Mouse (Mus musculus) stomach, embryonic 14.5 days (tissue): ENCODE data around the gene Wee1. TPM values are rescaled to one million over a fixed set of nuclear protein-coding genes. Genes with fewer than 3 reads are reported as not detected.
"Not testable (repeated sequence)": the region's sequence is repeated elsewhere in the genome, so short reads cannot be mapped to it uniquely, and the experiment has no call there.

ENCODE experiments used
- ATAC-seq: fragments of 200-750 bp; cut with Nextera tagmentation; 2 replicates; pipeline ENCODE4 v1.8.0; 2017; ENCODE audit warnings: low read depth, moderate TSS enrichment; ENCODE audit not compliant: insufficient number of reproducible peaks, insufficient read depth, low FRiP score
- H3K27ac ChIP-seq: fragments of 300-500 bp; sonication (generic); 2 replicates; pipeline ENCODE4 v1.5.1; 2014; ENCODE audit warnings: mild to moderate bottlenecking, low read length, moderate library complexity, mixed read lengths
- H3K27me3 ChIP-seq: fragments of 300-500 bp; sonication (generic); 2 replicates; pipeline ENCODE4 v1.6.1; 2014; ENCODE audit warnings: low read length, control low read depth, mixed read lengths; ENCODE audit not compliant: control insufficient read depth, insufficient read depth
- H3K36me3 ChIP-seq: fragments of 300-500 bp; sonication (generic); 2 replicates; pipeline ENCODE4 v1.6.1; 2014; ENCODE audit warnings: mild to moderate bottlenecking, control low read depth, low read length, moderate library complexity, mixed read lengths; ENCODE audit not compliant: control insufficient read depth, insufficient read depth
- H3K4me1 ChIP-seq: fragments of 300-500 bp; sonication (generic); 2 replicates; pipeline ENCODE4 v1.6.1; 2014; ENCODE audit warnings: low read length, control low read depth, mixed read lengths; ENCODE audit not compliant: control insufficient read depth, insufficient read depth
- H3K4me2 ChIP-seq: fragments of 300-500 bp; sonication (generic); replicated peaks from 2 replicates; pipeline ENCODE4 v1.6.1; 2014; ENCODE audit warnings: low read depth, low read length, control low read depth
- H3K4me3 ChIP-seq: fragments of 300-500 bp; sonication (generic); 2 replicates; pipeline ENCODE4 v1.5.1; 2014; ENCODE audit warnings: low read depth, low read length, control low read depth
- H3K9ac ChIP-seq: fragments of 300-500 bp; sonication (generic); replicated peaks from 2 replicates; pipeline ENCODE4 v1.6.1; 2014; ENCODE audit warnings: low read depth, mild to moderate bottlenecking, control low read depth, low read length, moderate library complexity, mixed read lengths
- H3K9me3 ChIP-seq: fragments of 300-500 bp; sonication (generic); 2 replicates; pipeline ENCODE4 v1.6.1; 2016; ENCODE audit warnings: low read depth, low read length, control low read depth; ENCODE audit not compliant: control insufficient read depth
- WGBS: fragments of 180-500 bp; shearing (Covaris S2); extraction: QIAGEN DNeasy Blood & Tissue Kit; methylation state at CpG from one replicate; pipeline ENCODE4 v1.1.7; 2014; 5-methylcytosine and 5-hydroxymethylcytosine counted together
- polyA plus RNA-seq: library from polyadenylated mRNA; unstranded; fragments of >200 nt; fragmentation: Nextera tagmentation; extraction: Ambion mirVana; gene quantifications from 2 replicates; pipeline ENCODE4 v1.2.1, GENCODE M21; 2014

Gene Wee1
- polyA plus RNA-seq, 1 experiment from 2014 or later = 38.7 TPM

DNA sequence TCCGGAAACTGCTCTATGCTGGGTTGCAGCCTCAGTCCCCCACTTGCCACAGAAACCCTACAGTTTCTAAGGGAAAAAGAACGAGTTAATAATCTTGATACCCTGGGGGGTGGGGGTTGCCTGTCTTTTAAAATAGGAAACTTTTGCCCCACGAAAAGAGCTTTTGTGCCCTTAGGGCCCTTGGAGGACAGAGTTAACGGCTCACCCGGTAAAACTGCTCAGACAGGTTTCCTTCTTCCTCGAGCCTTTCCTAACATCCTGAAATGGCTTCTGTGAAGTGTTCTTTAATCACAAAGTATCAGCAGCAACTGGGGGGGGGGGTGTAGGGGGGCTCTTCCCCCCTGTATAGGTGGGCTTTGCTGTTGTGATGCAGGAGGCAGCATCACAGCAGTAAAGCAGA is 21.0 kb upstream of the Wee1 start:
- H3K27me3 ChIP-seq = no peaks in the 10 kb centered on the region
- no peaks in the 10 kb centered on the region for H3K4me1 ChIP-seq
- H3K36me3 ChIP-seq = peaks cover 5% of the 10 kb centered on the region; the same call in 1 of the 2 replicates
- H3K27ac ChIP-seq = peak overlapping the region; percentile 56; the same call in 1 of the 2 replicates
- ATAC-seq = no peak
- 37% methylated on average over 6 of the region's 6 CpGs for WGBS
- no peak overlapping the region for H3K4me3 ChIP-seq
- no peak overlapping the region for H3K9ac ChIP-seq
- no peak overlapping the region for H3K4me2 ChIP-seq
- no peaks in the 10 kb centered on the region for H3K9me3 ChIP-seq

DNA sequence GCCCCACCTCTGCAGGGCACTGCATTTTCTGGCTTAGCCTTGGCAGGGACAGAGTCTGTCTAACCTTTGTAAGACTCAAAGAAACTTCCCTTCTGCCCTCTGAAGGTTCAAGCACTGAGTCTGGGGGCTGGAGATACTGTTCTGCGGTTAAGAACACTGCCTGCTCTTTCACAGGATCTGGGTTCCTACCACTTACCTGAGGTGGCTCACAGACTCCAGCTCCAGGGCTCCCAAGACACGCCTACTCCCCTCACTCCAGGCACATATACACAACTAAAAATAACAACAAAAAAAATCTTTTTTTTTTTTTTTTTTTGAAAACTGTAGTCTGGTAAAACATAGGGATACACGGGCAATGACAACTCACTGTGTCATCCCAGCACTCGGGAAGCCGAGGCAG is 20.6 kb upstream of the Wee1 start:
- Histone ChIP-seq H3K4me2 (no peak overlapping the region), H3K9me3 (no peaks in the 10 kb centered on the region), H3K27ac (peak overlapping the region; percentile 56; the same call in 1 of the 2 replicates), H3K36me3 (peaks cover 1% of the 10 kb centered on the region; the same call in 1 of the 2 replicates), H3K4me3 (no peak overlapping the region), H3K4me1 (no peaks in the 10 kb centered on the region), H3K27me3 (no peaks in the 10 kb centered on the region), H3K9ac (no peak overlapping the region)
- ATAC-seq = no peak
- 72% methylated on average over 5 of the region's 5 CpGs for WGBS

DNA sequence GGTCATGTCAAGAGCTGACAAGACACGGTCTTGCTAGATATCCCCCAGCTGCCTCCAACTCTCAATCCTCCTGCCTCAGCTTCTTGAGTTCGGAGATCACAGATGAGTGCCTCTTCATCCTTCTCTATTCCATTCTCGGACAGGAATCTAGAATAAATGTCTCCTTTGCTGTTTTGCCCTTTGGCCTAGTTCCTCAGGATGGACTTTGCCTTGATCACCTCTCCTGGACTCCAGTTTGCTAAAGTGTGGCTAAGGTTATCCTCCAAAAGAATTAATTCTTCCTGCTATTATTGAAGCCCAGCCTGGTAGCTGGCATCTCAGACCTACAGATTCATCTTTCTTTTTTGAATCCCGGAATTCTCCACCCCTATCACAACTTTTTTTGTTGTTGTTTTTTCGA is 16.8 kb upstream of the Wee1 start:
- no peak for ATAC-seq
- Histone ChIP-seq H3K4me2 (no peak overlapping the region), H3K36me3 (no peaks in the 10 kb centered on the region), H3K27ac (no peak overlapping the region), H3K9me3 (no peaks in the 10 kb centered on the region), H3K4me1 (peaks cover 11% of the 10 kb centered on the region; the same call in 1 of the 2 replicates), H3K27me3 (no peaks in the 10 kb centered on the region), H3K4me3 (no peak overlapping the region), H3K9ac (no peak overlapping the region)
- 86% methylated on average over 5 of the region's 5 CpGs for WGBS

DNA sequence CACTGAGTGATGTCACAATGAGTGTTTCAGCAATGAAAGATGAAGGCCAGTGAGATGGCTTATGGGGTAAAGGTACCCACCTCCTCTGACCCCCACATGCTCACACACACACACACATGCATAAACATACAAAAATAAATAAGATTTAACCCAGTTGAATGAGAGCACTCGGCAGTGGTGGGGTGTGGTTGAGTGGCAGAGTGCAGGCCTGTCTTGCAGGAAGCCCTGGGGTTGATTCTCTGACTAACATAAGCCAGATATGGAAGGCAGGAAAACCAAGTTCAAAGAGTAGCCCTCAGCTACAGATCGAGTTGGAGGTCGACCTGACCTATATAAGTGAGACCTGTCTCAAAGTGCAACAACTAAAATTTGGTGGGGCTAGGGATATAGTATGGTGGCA is 15.2 kb upstream of the Wee1 start:
- H3K27me3 ChIP-seq = no peaks in the 10 kb centered on the region
- no peak overlapping the region for H3K4me2 ChIP-seq
- H3K9me3 ChIP-seq = no peaks in the 10 kb centered on the region
- no peaks in the 10 kb centered on the region for H3K36me3 ChIP-seq
- no peak for ATAC-seq
- H3K27ac ChIP-seq = no peak overlapping the region
- peaks cover 11% of the 10 kb centered on the region; the same call in 1 of the 2 replicates for H3K4me1 ChIP-seq
- no peak overlapping the region for H3K9ac ChIP-seq
- no peak overlapping the region for H3K4me3 ChIP-seq
- 58% methylated on average over 3 of the region's 3 CpGs for WGBS

DNA sequence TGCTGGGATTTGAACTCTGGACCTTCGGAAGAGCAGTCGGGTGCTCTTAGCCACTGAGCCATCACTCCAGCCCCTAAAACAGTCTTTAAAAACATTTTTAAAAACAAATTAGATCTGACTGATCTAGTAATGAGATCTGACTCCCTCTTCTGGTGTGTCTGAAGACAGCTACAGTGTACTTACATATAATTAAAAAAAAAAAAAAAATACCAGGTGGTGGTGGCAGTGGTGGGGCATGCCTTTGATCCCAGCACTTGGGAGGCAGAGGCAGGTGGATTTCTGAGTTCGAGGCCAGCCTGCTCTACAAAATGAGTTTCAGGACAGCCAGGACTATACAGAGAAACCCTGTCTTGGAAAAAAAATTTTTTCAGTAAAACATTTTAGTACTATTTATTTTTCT is 13.3 kb upstream of the Wee1 start:
- H3K4me2 ChIP-seq, ATAC-seq, H3K27me3 ChIP-seq, H3K4me3 ChIP-seq, H3K9me3 ChIP-seq, H3K9ac ChIP-seq, H3K36me3 ChIP-seq: not testable (repeated sequence)
- Histone ChIP-seq H3K4me1 (peaks cover 11% of the 10 kb centered on the region; the same call in 1 of the 2 replicates), H3K27ac (peak overlapping the region; percentile 82; the same call in 1 of the 2 replicates)
- WGBS = 93% methylated on average over 3 of the region's 3 CpGs

DNA sequence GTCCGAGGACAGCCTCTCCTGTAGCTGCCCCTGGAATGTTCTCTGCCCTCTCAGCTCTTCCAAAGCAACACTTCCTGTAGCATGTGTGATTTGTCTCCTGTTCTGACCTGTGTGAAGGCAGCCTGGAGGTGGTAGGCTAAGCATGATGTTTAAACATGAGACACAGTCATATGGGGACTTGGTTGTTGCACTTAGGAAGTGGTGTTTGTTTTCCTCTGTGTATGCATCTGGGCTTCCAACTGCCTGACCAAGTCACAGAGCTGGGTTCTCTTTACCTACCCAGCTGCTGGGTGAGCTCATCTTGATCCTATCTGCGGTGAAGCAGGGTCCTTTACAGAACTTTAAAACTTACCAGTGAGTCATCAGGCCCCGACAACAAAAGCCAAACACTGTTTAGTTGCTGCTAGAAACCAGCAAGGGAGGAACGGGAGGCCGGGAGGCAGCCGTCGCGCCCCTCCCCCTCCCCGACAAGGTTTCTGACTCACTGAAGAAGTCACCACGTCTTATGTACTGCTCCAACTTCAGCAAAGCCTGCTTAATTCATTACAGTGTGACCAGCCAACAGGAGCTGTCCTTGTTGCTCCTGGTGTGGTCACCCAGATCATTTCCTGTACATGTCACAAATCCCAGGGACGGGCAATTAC is 12.8 kb upstream of the Wee1 start:
- ATAC-seq = peak; percentile 55; the same call in 1 of the 2 replicates
- no peaks in the 10 kb centered on the region for H3K36me3 ChIP-seq
- H3K4me2 ChIP-seq = peak overlapping the region; percentile 32
- H3K4me1 ChIP-seq = peaks cover 11% of the 10 kb centered on the region; the same call in 1 of the 2 replicates
- no peaks in the 10 kb centered on the region for H3K27me3 ChIP-seq
- H3K27ac ChIP-seq = peak overlapping the region; percentile 82; the same call in 1 of the 2 replicates
- H3K9me3 ChIP-seq = no peaks in the 10 kb centered on the region
- WGBS = 10% methylated on average over 11 of the region's 11 CpGs
- no peak overlapping the region for H3K4me3 ChIP-seq
- H3K9ac ChIP-seq = no peak overlapping the region

DNA sequence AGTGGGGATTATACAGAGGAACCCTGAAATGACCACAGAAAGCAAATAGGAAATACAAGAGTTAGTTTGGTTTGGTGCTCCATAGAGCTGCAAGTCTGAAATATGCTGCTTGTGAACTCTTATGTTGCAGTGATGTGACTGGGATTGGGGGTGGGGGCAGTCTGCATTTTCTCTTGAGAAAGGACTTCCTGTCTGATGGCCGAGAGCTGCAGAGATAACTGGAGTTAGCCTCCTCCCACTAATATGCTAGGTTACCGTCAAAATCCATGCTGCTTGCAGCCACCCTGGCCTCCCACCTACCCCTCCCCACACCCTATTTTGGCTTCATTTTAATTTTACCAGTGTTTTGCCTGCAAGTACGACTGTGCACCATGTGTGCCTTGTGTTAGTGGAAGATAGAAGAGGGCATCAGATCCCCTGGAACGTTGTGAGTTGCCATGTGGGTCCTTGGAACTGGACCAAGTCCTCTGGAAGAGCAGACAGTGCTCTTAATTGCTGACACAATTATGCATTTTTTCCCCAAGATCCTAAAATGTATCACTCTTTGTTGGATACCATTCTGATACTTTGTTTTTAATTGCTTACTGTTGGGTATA is 11.7 kb upstream of the Wee1 start:
- H3K27ac ChIP-seq = no peak overlapping the region; the same call in 1 of the 2 replicates
- H3K36me3 ChIP-seq = no peaks in the 10 kb centered on the region
- H3K9ac ChIP-seq = no peak overlapping the region
- no peak overlapping the region for H3K4me2 ChIP-seq
- H3K4me3 ChIP-seq = no peak overlapping the region
- peaks cover 11% of the 10 kb centered on the region; the same call in 1 of the 2 replicates for H3K4me1 ChIP-seq
- no peaks in the 10 kb centered on the region for H3K27me3 ChIP-seq
- ATAC-seq = 0 out of 2 replicates have a peak, but pooled peaks have one; percentile 29
- WGBS = 22% methylated on average over 4 of the region's 4 CpGs
- H3K9me3 ChIP-seq = no peaks in the 10 kb centered on the region

DNA sequence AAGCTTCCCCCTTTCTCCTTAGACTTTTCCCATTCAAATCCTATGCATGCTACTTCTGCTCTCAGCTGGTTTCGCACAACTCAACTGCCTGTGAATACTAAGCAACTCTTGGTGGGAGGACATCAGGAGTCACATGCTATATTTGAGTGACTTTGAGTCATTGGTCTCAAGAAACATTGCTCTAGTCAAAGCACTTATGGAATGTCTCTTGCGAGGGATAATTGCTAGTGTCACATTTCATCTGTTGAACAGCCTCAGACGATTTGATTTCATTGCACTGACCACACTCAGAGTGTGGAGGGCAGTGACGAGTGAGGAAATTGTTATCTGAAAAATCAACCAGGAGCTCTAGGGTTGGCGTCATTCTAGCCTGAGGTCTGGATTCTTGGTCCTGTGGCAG is 7.1 kb upstream of the Wee1 start:
- no peaks in the 10 kb centered on the region for H3K36me3 ChIP-seq
- H3K27ac ChIP-seq = no peak overlapping the region
- H3K9me3 ChIP-seq = no peaks in the 10 kb centered on the region
- no peak for ATAC-seq
- peaks cover under 1% of the 10 kb centered on the region; the same call in 1 of the 2 replicates for H3K4me1 ChIP-seq
- WGBS = 35% methylated on average over 5 of the region's 5 CpGs
- no peak overlapping the region for H3K4me3 ChIP-seq
- H3K4me2 ChIP-seq = no peak overlapping the region
- no peaks in the 10 kb centered on the region for H3K27me3 ChIP-seq
- no peak overlapping the region for H3K9ac ChIP-seq
